Mouse (Mus musculus) CH12.LX (cell line): Measurements from ENCODE around the gene Olfr1164. TPM values are rescaled to one million over a fixed set of nuclear protein-coding genes. Genes with fewer than 3 reads are reported as not detected.

ENCODE experiments used
- DNase-seq: peaks from one replicate; pipeline ENCODE4 v3.0.0-alpha.2; 2013; ENCODE audit errors: extremely low read depth
- H3K27ac ChIP-seq: 2 replicates; pipeline ENCODE4 v1.5.1; 2012; ENCODE audit warnings: low read depth, mild to moderate bottlenecking, control low read depth, moderate library complexity; ENCODE audit not compliant: insufficient read depth
- H3K27me3 ChIP-seq: replicated peaks from 2 replicates; pipeline ENCODE3; 2012; ENCODE audit warnings: inconsistent platforms
- H3K36me3 ChIP-seq, 2 experiments: replicated peaks in 1 of 2; 2 replicates each; pipeline versions ENCODE3 to v1.6.1; 2012; ENCODE audit warnings: inconsistent platforms in 1 of 2, low read length in 1 of 2, mild to moderate bottlenecking in 1 of 2, mixed read lengths in 1 of 2, moderate library complexity in 1 of 2; ENCODE audit not compliant: control insufficient read depth in 1 of 2, insufficient read depth in 1 of 2
- H3K4me1 ChIP-seq, 2 experiments: 2 replicates each; pipeline ENCODE4 v1.6.1; 2012; ENCODE audit warnings: inconsistent platforms in 1 of 2, moderate library complexity in 1 of 2; ENCODE audit not compliant: insufficient read depth in 2 of 2, control insufficient read depth in 1 of 2
- H3K4me2 ChIP-seq: 2 replicates; pipeline ENCODE4 v1.6.1; 2012; ENCODE audit warnings: low read depth, mild to moderate bottlenecking, control low read depth; ENCODE audit not compliant: poor library complexity, insufficient read depth, severe bottlenecking
- H3K4me3 ChIP-seq, 3 experiments: fragments of 150-350 bp in 1 of 3; sonication (generic) in 1 of 3; replicated peaks in 1 of 3; 2 replicates each; pipeline versions ENCODE3 to v1.5.1; 2011 to 2012; ENCODE audit warnings: low read depth in 2 of 3, low read length in 2 of 3, mild to moderate bottlenecking in 2 of 3, moderate library complexity in 2 of 3, control low read depth in 1 of 3, improper control_type of control experiment in 1 of 3, inconsistent platforms in 1 of 3, mixed read lengths in 1 of 3; ENCODE audit not compliant: poor library complexity in 1 of 3
- H3K79me2 ChIP-seq: replicated peaks from 2 replicates; pipeline ENCODE4 v1.6.1; 2012; ENCODE audit warnings: mild to moderate bottlenecking, moderate library complexity; ENCODE audit not compliant: control insufficient read depth, poor library complexity, insufficient read depth, severe bottlenecking; ENCODE audit errors: extremely low read depth
- H3K9ac ChIP-seq: 2 replicates; pipeline ENCODE4 v1.6.1; 2012; ENCODE audit warnings: low read depth, mild to moderate bottlenecking, control low read depth, moderate library complexity; ENCODE audit not compliant: insufficient read depth
- H3K9me3 ChIP-seq: replicated peaks from 2 replicates; pipeline ENCODE3; 2012; ENCODE audit warnings: low read length, inconsistent platforms, mixed read lengths
- BHLHE40 ChIP-seq: IDR thresholded peaks from 2 replicates; pipeline ENCODE4 v1.6.1; 2011; ENCODE audit warnings: mild to moderate bottlenecking, low read depth, low read length, improper control_type of control experiment
- CTCF ChIP-seq, 2 experiments: IDR thresholded peaks in 1 of 2; conservative IDR thresholded peaks in 1 of 2; 2 replicates each; pipeline ENCODE4 v1.5.1; 2011 to 2012; ENCODE audit warnings: low read depth in 2 of 2, low read length in 2 of 2, improper control_type of control experiment in 1 of 2, inconsistent platforms in 1 of 2, mild to moderate bottlenecking in 1 of 2, moderate library complexity in 1 of 2
- dilution Hi-C: fragments of 300-500 bp; cut with MboI; formaldehyde crosslinking; loops from 2 replicates; pipeline ENCODE4 v1.14.3; 2020; ENCODE audit warnings: low sequenced_read_pairs; ENCODE audit not compliant: extremely low pct_unique_long_range_greater_than_20kb, extremely low pct_ligation_motif_present
- in situ Hi-C: fragments of 300-500 bp; cut with MboI; formaldehyde crosslinking; loops from 3 replicates; pipeline ENCODE4 v1.14.3; 2019; ENCODE audit warnings: low sequenced_read_pairs, low pct_ligation_motif_present, low pct_unique_long_range_greater_than_20kb, mixed read lengths
- polyA plus RNA-seq: library from polyadenylated mRNA; unstranded; fragments of >175 nt; gene quantifications from 2 replicates; pipeline ENCODE4 v1.2.1, GENCODE M21; 2012; ENCODE audit warnings: low read depth; ENCODE audit not compliant: insufficient read length
- total RNA-seq, 2 experiments: library from RNA; depleted of rRNA; stranded (reverse); fragments of 300-350 nt in 1 of 2; fragments of >200 nt in 1 of 2; gene quantifications; 2 replicates each; pipeline ENCODE4 v1.2.3; 2012 to 2014

Gene Olfr1164
- total and polyA plus RNA-seq, 3 experiments: not detected

GRCm38 (mm10) chr2:88051029-88051428 lies 42.7 kb downstream of the Olfr1164 start, which contains the start of gene Olfr1162:
Gene Olfr1162, minus strand, starts transcription at chr2:88051129.
- dilution Hi-C loops (no loop called here), in situ Hi-C loops (no loop called here)
- Histone ChIP-seq H3K36me3 (no peaks in the 10 kb centered on the region), H3K9ac (no peak within 1 kb of the TSS), H3K27me3 (no peaks in the 10 kb centered on the region), H3K79me2 (no peaks in the 10 kb centered on the region), H3K4me3 (no peak within 1 kb of the TSS), H3K27ac (no peak within 1 kb of the TSS), H3K9me3 (peaks cover 9% of the 10 kb centered on the region), H3K4me2 (no peak within 1 kb of the TSS), H3K4me1 (no peaks in the 10 kb centered on the region)
- no peak for TF ChIP-seq BHLHE40
- no peak for TF ChIP-seq CTCF (conservative IDR thresholded peaks at IDR 0.05 in 1 of 2, IDR thresholded peaks at IDR 0.05 in 1 of 2; ENCODE audit: low read depth in 2 of 2, low read length in 2 of 2)
- no peak for DNase-seq

Other genes with a start within 250 kb of the Olfr1164 start
Only the 20 nearest of the 23 such genes appear.
- gene Olfr1152, start 227.5 kb downstream of the Olfr1164 start, total RNA-seq (2012; rRNA removed): not detected in 2 replicates
- not detected in 2 replicates for gene Olfr1152, start 227.5 kb downstream of the Olfr1164 start, total RNA-seq (2014; rRNA removed)
- 0.04 and 0.05 TPM in 2 replicates for gene Olfr1152, start 227.5 kb downstream of the Olfr1164 start, polyA plus RNA-seq
- gene Olfr1153, start 199.0 kb downstream of the Olfr1164 start, total RNA-seq (2012; rRNA removed): not detected in 2 replicates
- not detected in 2 replicates for gene Olfr1153, start 199.0 kb downstream of the Olfr1164 start, total RNA-seq (2014; rRNA removed)
- not detected in 2 replicates for gene Olfr1153, start 199.0 kb downstream of the Olfr1164 start, polyA plus RNA-seq
- not detected in 2 replicates for gene Olfr1154, start 188.8 kb downstream of the Olfr1164 start, total RNA-seq (2012; rRNA removed)
- gene Olfr1154, start 188.8 kb downstream of the Olfr1164 start, total RNA-seq (2014; rRNA removed): not detected in 2 replicates
- gene Olfr1154, start 188.8 kb downstream of the Olfr1164 start, polyA plus RNA-seq: not detected in 2 replicates
- gene Olfr1155, start 148.8 kb downstream of the Olfr1164 start, total RNA-seq (2012; rRNA removed): not detected in 2 replicates
- not detected in 2 replicates for gene Olfr1155, start 148.8 kb downstream of the Olfr1164 start, total RNA-seq (2014; rRNA removed)
- gene Olfr1155, start 148.8 kb downstream of the Olfr1164 start, polyA plus RNA-seq: not detected in 2 replicates
- not detected in 2 replicates for gene Olfr1156, start 140.9 kb downstream of the Olfr1164 start, total RNA-seq (2012; rRNA removed)
- gene Olfr1156, start 140.9 kb downstream of the Olfr1164 start, total RNA-seq (2014; rRNA removed): not detected in 2 replicates
- gene Olfr1156, start 140.9 kb downstream of the Olfr1164 start, polyA plus RNA-seq: not detected in 2 replicates
- not detected in 2 replicates for gene Olfr1157, start 125.7 kb downstream of the Olfr1164 start, total RNA-seq (2012; rRNA removed)
- not detected in 2 replicates for gene Olfr1157, start 125.7 kb downstream of the Olfr1164 start, total RNA-seq (2014; rRNA removed)
- gene Olfr1157, start 125.7 kb downstream of the Olfr1164 start, polyA plus RNA-seq: not detected in 2 replicates
- not detected in 2 replicates for gene Olfr74, start 119.3 kb downstream of the Olfr1164 start, total RNA-seq (2012; rRNA removed)
- gene Olfr74, start 119.3 kb downstream of the Olfr1164 start, total RNA-seq (2014; rRNA removed): not detected in 2 replicates
- gene Olfr74, start 119.3 kb downstream of the Olfr1164 start, polyA plus RNA-seq: not detected in 2 replicates
- not detected in 2 replicates for gene Olfr1158, start 103.9 kb downstream of the Olfr1164 start, total RNA-seq (2012; rRNA removed)
- not detected in 2 replicates for gene Olfr1158, start 103.9 kb downstream of the Olfr1164 start, total RNA-seq (2014; rRNA removed)
- gene Olfr1158, start 103.9 kb downstream of the Olfr1164 start, polyA plus RNA-seq: not detected in 2 replicates
- gene Olfr1160, start 85.7 kb downstream of the Olfr1164 start, total RNA-seq (2012; rRNA removed): not detected in 2 replicates
- gene Olfr1160, start 85.7 kb downstream of the Olfr1164 start, total RNA-seq (2014; rRNA removed): not detected in 2 replicates
- not detected in 2 replicates for gene Olfr1160, start 85.7 kb downstream of the Olfr1164 start, polyA plus RNA-seq
- not detected in 2 replicates for gene Olfr1161, start 71.2 kb downstream of the Olfr1164 start, total RNA-seq (2012; rRNA removed)
- gene Olfr1161, start 71.2 kb downstream of the Olfr1164 start, total RNA-seq (2014; rRNA removed): not detected in 2 replicates
- gene Olfr1161, start 71.2 kb downstream of the Olfr1164 start, polyA plus RNA-seq: not detected in 2 replicates
- gene Olfr73, start 56.3 kb downstream of the Olfr1164 start, total RNA-seq (2012; rRNA removed): not detected in 2 replicates
- not detected in 2 replicates for gene Olfr73, start 56.3 kb downstream of the Olfr1164 start, total RNA-seq (2014; rRNA removed)
- gene Olfr73, start 56.3 kb downstream of the Olfr1164 start, polyA plus RNA-seq: not detected in 2 replicates
- gene Olfr1162, start 42.8 kb downstream of the Olfr1164 start, total RNA-seq (2012; rRNA removed): not detected in 2 replicates
- gene Olfr1162, start 42.8 kb downstream of the Olfr1164 start, total RNA-seq (2014; rRNA removed): not detected in 2 replicates
- not detected in 2 replicates for gene Olfr1162, start 42.8 kb downstream of the Olfr1164 start, polyA plus RNA-seq
- gene Olfr1163, start 22.1 kb downstream of the Olfr1164 start, total RNA-seq (2012; rRNA removed): not detected in 2 replicates
- gene Olfr1163, start 22.1 kb downstream of the Olfr1164 start, total RNA-seq (2014; rRNA removed): not detected in 2 replicates
- not detected in 2 replicates for gene Olfr1163, start 22.1 kb downstream of the Olfr1164 start, polyA plus RNA-seq
- not detected in 2 replicates for gene Olfr1166, start 34.3 kb upstream of the Olfr1164 start, total RNA-seq (2012; rRNA removed)
- not detected in 2 replicates for gene Olfr1166, start 34.3 kb upstream of the Olfr1164 start, total RNA-seq (2014; rRNA removed)
- not detected in 2 replicates for gene Olfr1166, start 34.3 kb upstream of the Olfr1164 start, polyA plus RNA-seq
- not detected in 2 replicates for gene Olfr1167, start 61.2 kb upstream of the Olfr1164 start, total RNA-seq (2012; rRNA removed)
- not detected in 2 replicates for gene Olfr1167, start 61.2 kb upstream of the Olfr1164 start, total RNA-seq (2014; rRNA removed)
- 0.10 and 0.15 TPM in 2 replicates for gene Olfr1167, start 61.2 kb upstream of the Olfr1164 start, polyA plus RNA-seq
- not detected in 2 replicates for gene Olfr1168, start 87.9 kb upstream of the Olfr1164 start, total RNA-seq (2012; rRNA removed)
- not detected in 2 replicates for gene Olfr1168, start 87.9 kb upstream of the Olfr1164 start, total RNA-seq (2014; rRNA removed)
- not detected in 2 replicates for gene Olfr1168, start 87.9 kb upstream of the Olfr1164 start, polyA plus RNA-seq
- not detected in 2 replicates for gene Olfr1170, start 134.4 kb upstream of the Olfr1164 start, total RNA-seq (2012; rRNA removed)
- not detected in 2 replicates for gene Olfr1170, start 134.4 kb upstream of the Olfr1164 start, total RNA-seq (2014; rRNA removed)
- gene Olfr1170, start 134.4 kb upstream of the Olfr1164 start, polyA plus RNA-seq: not detected in 2 replicates
- gene Olfr1173, start 185.9 kb upstream of the Olfr1164 start, total RNA-seq (2012; rRNA removed): not detected in 2 replicates
- not detected in 2 replicates for gene Olfr1173, start 185.9 kb upstream of the Olfr1164 start, total RNA-seq (2014; rRNA removed)
- gene Olfr1173, start 185.9 kb upstream of the Olfr1164 start, polyA plus RNA-seq: not detected in 2 replicates
- not detected in 2 replicates for gene Olfr1174-ps, start 221.2 kb upstream of the Olfr1164 start, total RNA-seq (2012; rRNA removed)
- not detected in 2 replicates for gene Olfr1174-ps, start 221.2 kb upstream of the Olfr1164 start, total RNA-seq (2014; rRNA removed)
- gene Olfr1174-ps, start 221.2 kb upstream of the Olfr1164 start, polyA plus RNA-seq: not detected in 2 replicates
- gene Olfr1175-ps, start 233.2 kb upstream of the Olfr1164 start, total RNA-seq (2012; rRNA removed): not detected in 2 replicates
- gene Olfr1175-ps, start 233.2 kb upstream of the Olfr1164 start, total RNA-seq (2014; rRNA removed): not detected in 2 replicates
- not detected in 2 replicates for gene Olfr1175-ps, start 233.2 kb upstream of the Olfr1164 start, polyA plus RNA-seq